Mouse (Mus musculus) urinary bladder, postnatal 4 days (tissue): ENCODE data around the gene Prkaca.

Experiments
- DNase-seq, 2 experiments: peaks; one replicate each; pipeline ENCODE4 v3.0.0; 2021 to 2022; ENCODE audit warnings: low spot score in 2 of 2

Gene Prkaca

DNA sequence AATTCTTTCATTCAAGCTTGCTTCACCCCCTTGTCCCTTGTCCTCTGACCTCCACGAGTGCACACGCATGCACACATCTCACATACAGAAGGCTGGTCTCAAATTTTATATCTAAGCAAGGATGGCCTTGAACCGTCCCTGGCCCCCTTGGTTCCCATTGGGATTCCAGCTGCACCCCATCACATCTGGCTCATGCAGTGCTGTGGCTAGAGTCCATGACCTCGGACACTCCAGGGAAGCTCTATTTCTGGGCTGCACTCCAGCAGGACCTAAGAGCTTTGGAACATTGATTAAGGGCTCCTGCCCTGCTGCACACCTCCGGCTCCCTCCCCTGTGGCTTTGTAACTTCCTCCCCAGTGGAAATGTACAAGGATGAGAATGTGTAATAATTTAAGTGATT is 65.2 kb downstream of the Prkaca start:
- peak in 1 of 2 experiments; percentile 60 for DNase-seq

DNA sequence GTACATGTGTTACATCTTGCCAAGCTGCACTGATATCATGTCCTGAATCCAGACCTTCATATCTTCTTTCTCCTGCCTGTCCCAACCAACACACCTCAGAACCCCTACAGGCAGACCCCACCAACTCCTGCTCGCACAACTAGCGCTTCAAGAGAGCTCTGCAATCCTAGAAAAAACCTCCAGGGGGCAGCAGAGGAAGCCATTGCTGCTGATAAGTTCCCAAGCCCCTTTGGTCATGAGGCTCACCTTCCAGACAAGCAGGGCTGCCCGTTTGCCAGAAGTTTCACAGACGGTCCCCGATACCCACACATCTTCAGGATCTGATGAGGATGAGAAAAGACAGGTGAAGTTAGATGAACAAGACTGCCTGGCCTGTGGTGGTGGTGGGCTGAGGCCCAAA is 66.3 kb downstream of the Prkaca start:
- DNase-seq = peak; percentile 57 to 76

DNA sequence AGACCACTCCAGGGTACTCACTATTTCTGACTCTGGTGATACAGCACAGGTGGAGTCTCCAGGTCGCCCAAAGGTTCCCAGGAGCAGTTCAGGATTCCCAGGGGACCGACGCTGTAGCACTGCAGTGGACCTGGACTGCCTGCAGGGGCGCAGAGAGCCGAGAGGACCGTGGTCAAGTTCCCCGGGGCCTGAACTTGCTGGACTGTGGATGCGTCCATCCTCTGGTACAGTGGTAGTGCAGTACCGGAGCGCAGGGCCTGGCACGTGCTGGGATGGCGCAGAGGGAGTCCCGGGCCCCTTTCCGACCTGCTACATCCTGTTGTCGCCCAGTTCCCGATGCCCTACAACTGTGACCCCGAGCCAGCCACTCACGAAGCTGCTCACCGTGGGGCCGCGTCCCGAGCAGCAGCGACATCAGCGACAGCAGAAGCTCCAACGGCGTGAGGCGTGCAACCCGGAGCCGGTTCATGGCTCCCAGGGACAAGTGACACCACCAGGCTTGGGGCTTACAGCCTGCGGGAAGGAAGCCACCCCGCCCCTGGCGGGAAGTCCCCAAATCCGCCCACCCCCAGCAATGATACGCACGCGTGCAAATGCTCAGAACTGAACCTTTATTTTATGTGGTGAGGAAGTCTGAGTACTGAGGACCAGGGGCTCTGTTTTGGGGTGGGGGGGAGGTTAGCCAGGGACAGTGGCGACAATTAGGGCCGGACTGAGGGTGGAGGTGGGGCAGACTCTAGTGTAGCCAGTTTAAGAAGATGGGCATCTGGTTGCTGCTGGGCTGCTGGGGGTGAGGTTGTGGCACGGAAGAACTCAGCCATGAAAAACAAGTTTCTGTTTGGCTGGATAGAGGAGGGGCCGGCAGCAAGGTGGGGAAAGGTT is 69.5 kb downstream of the Prkaca start, which contains the start of gene Il27ra:
TSS of gene Il27ra (minus strand) at position 524 of the 882 bp plus-strand sequence.
- DNase-seq = peak; percentile 49 to 76

GRCm38 (mm10) chr8:84042948-84043342 is 70.2 kb downstream of the Prkaca start:
- no peak for DNase-seq

DNA sequence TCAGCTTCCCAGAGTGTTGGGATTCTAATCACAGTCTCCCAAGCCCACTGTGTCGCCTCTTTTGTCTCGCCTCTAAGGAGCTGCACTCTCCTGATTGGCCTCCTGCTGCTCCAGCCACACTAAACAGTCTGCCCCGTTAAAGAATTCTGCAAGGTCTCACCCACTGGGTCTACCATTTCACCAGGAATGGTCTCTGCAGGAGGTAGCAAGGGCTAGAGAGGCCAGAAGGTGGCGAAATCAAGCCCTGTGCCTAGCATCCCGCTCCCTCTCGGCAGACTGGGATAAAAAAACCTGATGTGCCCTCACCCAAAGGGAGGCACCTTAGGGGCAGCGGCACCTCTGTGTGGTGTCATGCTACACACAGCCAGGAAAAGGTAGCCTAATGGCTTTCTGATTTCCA is 71.3 kb downstream of the Prkaca start:
- DNase-seq = no peak

DNA sequence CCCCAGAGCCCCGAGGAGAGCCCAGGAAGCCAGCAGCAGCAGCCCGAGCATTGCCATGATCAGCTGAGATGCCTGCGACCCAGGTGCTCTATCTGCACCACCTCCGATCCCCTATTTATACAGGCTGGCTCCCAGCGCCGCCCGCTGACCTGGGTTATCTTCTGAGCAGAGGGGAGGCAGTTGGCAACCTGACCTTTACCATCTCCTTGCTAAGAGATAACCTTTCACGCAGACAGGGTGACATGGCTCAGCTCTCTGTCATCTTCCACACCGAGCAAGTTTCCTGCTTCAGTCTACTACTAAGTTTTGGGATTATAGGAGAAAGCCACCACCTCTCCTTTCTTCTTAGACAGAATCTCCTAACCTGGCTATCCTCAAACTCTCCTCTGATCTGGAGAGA is 72.1 kb downstream of the Prkaca start, which contains the start of gene Rln3:
TSS of gene Rln3 (minus strand) at position 101 of the 400 bp plus-strand sequence.
- no peak for DNase-seq
